Mouse (Mus musculus): ENCODE results near the gene Rps6ka4.

Rps6ka4 gene

GRCm38 (mm10) chr19:6852393-6853305, 12.2 kb upstream of the Rps6ka4 start:
- in situ Hi-C loops (cut with MboI, MseI) = loop anchor here (25.0 kb wide), 1 partner anchor 1040 kb away; no protein-coding TSS in a partner anchor

GRCm38 (mm10) chr19:6851497-6851896, 11.1 kb upstream of the Rps6ka4 start:
- in situ Hi-C loops (cut with MboI, MseI) = loop anchor here (25.0 kb wide), 1 partner anchor 1039 kb away; no protein-coding TSS in a partner anchor

GRCm38 (mm10) chr19:6849506-6850068, 9.2 kb upstream of the Rps6ka4 start:
- in situ Hi-C loops (cut with MboI, MseI) = loop anchor here (25.0 kb wide), 1 partner anchor 1037 kb away; no protein-coding TSS in a partner anchor

GRCm38 (mm10) chr19:6847841-6848517, 7.5 kb upstream of the Rps6ka4 start:
- in situ Hi-C loops (cut with MboI, MseI) = no loop called here

- in situ Hi-C loops (cut with MboI, MseI) = no loop called here
Measured at GRCm38 (mm10) chr19:6846050-6846449, 5.6 kb upstream of the Rps6ka4 start.

GRCm38 (mm10) chr19:6842353-6842752, 1.9 kb upstream of the Rps6ka4 start:
- in situ Hi-C loops (cut with MboI, MseI) = no loop called here

GRCm38 (mm10) chr19:6841292-6841597, 809 bp upstream of the Rps6ka4 start:
- in situ Hi-C loops (cut with MboI, MseI) = no loop called here

- in situ Hi-C loops (cut with MboI, MseI) = no loop called here
Measured at GRCm38 (mm10) chr19:6839615-6840474, 591 bp downstream of the Rps6ka4 start.

GRCm38 (mm10) chr19:6832363-6832762, 8.1 kb downstream of the Rps6ka4 start:
- in situ Hi-C loops (cut with MboI, MseI) = no loop called here

- in situ Hi-C loops (cut with MboI, MseI) = no loop called here
Measured at GRCm38 (mm10) chr19:6831331-6831730, 9.1 kb downstream of the Rps6ka4 start.

GRCm38 (mm10) chr19:6830556-6831316, 9.7 kb downstream of the Rps6ka4 start:
- in situ Hi-C loops (cut with MboI, MseI) = no loop called here

GRCm38 (mm10) chr19:6829870-6830555, 10.4 kb downstream of the Rps6ka4 start:
- in situ Hi-C loops (cut with MboI, MseI) = loop anchor here (5.0 kb wide), 1 partner anchor 228 kb away; no protein-coding TSS in a partner anchor

- in situ Hi-C loops (cut with MboI, MseI) = loop anchor here (5.0 kb wide), 1 partner anchor 227 kb away; no protein-coding TSS in a partner anchor
Measured at GRCm38 (mm10) chr19:6829069-6829468, 11.4 kb downstream of the Rps6ka4 start.

GRCm38 (mm10) chr19:6826601-6827000, 13.8 kb downstream of the Rps6ka4 start:
- in situ Hi-C loops (cut with MboI, MseI) = loop anchor here (5.0 kb wide), 1 partner anchor 224 kb away; no protein-coding TSS in a partner anchor

GRCm38 (mm10) chr19:6825384-6825783, 15.1 kb downstream of the Rps6ka4 start:
- in situ Hi-C loops (cut with MboI, MseI) = loop anchor here (5.0 kb wide), 1 partner anchor 223 kb away; no protein-coding TSS in a partner anchor

- in situ Hi-C loops (cut with MboI, MseI) = loop anchor here (5.0 kb wide), 1 partner anchor 138 kb away; no protein-coding TSS in a partner anchor
Measured at GRCm38 (mm10) chr19:6820538-6821195, 19.8 kb downstream of the Rps6ka4 start.

- in situ Hi-C loops (cut with MboI, MseI) = loop anchor here (10.0 kb wide), 4 partner anchors 284 to 644 kb away; no protein-coding TSS in a partner anchor
Measured at GRCm38 (mm10) chr19:6819143-6819827, 21.2 kb downstream of the Rps6ka4 start.

GRCm38 (mm10) chr19:6814958-6815357, 25.5 kb downstream of the Rps6ka4 start:
- in situ Hi-C loops (cut with MboI, MseI) = loop anchor here (10.0 kb wide), 4 partner anchors 280 to 640 kb away; no protein-coding TSS in a partner anchor

All from regulatory T cell (primary cell).